Mouse (Mus musculus) E14TG2a.4 (cell line): ENCODE measurements around the gene 1700125H20Rik.

Experiments used
- CTCF ChIP-seq: conservative IDR thresholded peaks from 2 replicates; pipeline ENCODE4 v1.5.1; 2014; ENCODE audit warnings: low read length
- NANOG ChIP-seq: IDR thresholded peaks from 2 replicates; pipeline ENCODE4 v1.6.1; 2014; ENCODE audit warnings: borderline replicate concordance, low read length, mixed read lengths
- POU5F1 ChIP-seq: IDR thresholded peaks from 2 replicates; pipeline ENCODE4 v1.6.1; 2014; ENCODE audit warnings: low read length, borderline replicate concordance

- TF ChIP-seq POU5F1 = no peak
- TF ChIP-seq CTCF = peak; percentile 85
- no peak for TF ChIP-seq NANOG
These were observed at the start of gene 1700125H20Rik for GRCm38 (mm10) chr11:85170058-85170740.
